Mouse (Mus musculus): ENCODE measurements around the gene Gm10972. TPM values are rescaled to one million over a fixed set of nuclear protein-coding genes. Genes with fewer than 3 reads are reported as not detected.
A peak's percentile ranks its signal among the peaks of the same experiment; 100 is the strongest.
"Not testable (repeated sequence)": the region's sequence is repeated elsewhere in the genome, so short reads cannot be mapped to it uniquely, and the experiment has no call there.

The Gm10972 gene
- total RNA-seq (2021): not detected

DNA sequence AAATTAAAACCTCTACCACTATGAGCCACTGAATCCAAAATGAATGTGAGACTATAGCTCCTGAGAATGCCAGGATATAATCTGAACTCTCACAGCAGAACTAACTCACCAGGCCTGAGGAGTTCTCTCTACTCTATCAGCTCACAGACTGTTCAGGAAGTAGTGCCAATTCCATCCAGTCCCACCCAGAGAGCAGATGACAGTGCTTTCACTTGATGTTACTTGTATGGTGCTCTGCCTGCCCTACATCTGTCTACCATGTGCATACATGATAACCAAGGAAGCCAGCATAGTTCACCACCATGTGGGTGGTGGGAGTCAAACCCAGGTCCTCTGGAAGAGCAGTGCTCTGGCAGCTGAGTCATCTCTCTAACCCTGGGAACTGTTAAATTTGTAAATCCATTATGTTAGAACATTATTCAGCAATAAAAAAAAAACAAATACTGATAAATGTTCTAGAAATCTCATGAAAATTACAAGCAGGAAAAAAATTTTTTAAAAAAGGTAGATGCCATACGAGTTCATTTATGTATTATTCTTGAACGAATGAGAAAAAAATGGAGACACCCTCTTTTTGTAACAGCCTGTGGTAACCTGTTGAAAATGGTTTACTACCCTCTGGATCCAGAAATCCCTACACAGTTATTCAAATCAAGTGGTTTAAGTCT, at the start of gene Gm10972:
Gm10972 (plus strand) TSS at position 618 of the 668 bp plus-strand sequence.
- intact Hi-C loops (cut with DNase I); DNase-seq: not testable (repeated sequence)

DNA sequence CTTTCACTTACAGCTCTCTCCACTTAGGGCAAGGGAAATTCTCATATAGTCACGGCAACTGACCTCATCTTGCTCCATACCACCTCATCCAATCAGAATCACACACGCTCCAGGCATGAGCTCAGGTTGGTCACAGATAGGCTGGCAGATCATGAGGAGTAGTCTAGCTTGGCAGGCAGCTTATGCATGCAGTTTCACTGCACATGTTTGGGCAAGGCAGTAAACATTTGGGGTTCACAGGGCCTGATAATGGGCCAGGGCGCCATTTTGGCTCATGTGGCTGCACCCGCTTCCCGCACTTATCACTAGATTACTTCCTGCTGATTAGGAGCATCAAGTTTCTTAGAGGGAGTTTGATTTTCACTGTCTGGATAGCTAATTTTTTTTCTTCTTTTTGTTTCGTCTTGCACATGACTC, 47.0 kb upstream of the Gm10972 start:
- no peak for DNase-seq
- intact Hi-C loops (cut with DNase I): no loop called here

GRCm38 (mm10) chr3:94597224-94597779, 45.6 kb upstream of the Gm10972 start:
- no peak for DNase-seq
- intact Hi-C loops (cut with DNase I): no loop called here

DNA sequence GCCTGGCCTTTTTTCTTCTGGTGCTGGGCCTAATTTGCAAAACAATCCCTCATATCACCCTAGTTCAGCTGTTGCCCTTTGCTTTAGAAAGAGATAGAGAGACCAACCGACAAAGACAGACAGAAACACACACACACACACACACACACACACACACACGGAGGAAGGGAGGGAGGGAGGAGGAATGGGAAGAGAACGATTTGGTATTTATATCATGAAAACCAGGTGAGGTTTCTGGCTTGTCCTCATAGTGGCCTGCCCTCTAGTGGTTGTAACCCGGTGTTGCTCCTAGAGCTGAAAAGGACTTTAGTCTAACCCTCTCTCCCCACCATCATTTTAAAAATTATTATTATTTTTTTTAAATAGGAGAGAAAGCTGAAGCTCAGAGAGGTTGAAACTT, 41.0 kb upstream of the Gm10972 start:
- peak; percentile 52 for DNase-seq
- intact Hi-C loops (cut with DNase I): no loop called here

DNA sequence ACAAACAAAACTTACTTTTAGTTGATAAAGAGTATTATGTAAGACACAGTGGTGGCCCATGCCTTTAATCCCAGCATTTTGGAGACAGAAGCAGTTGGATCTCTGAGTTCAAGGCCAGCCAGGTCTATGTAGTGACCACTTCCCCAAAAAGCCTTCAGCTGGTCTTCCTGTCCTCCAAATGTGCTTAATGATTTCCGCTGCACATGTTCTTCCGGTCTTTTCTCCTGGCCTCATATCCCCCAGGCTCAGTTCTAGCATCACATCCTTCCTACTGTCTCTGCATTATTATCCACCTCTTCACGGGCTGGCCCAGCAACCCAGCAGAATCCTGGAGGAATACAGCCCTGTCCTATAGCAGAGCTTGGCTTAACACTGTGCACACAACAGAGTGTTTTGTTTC, 33.3 kb upstream of the Gm10972 start:
- DNase-seq: no peak
- intact Hi-C loops (cut with DNase I): no loop called here

GRCm38 (mm10) chr3:94610581-94610980, 32.3 kb upstream of the Gm10972 start:
- intact Hi-C loops (cut with DNase I): no loop called here

GRCm38 (mm10) chr3:94611343-94611742, 31.6 kb upstream of the Gm10972 start:
- DNase-seq: peak; percentile 28
- intact Hi-C loops (cut with DNase I): no loop called here

More at GRCm38 (mm10) chr3:94610581-94610980, 32.3 kb upstream of the Gm10972 start:
- DNase-seq: peak; percentile 19

GRCm38 (mm10) chr3:94611834-94612233, 31.1 kb upstream of the Gm10972 start:
- intact Hi-C loops (cut with DNase I): no loop called here

GRCm38 (mm10) chr3:94612274-94612673, 30.6 kb upstream of the Gm10972 start:
- no peak for DNase-seq
- intact Hi-C loops (cut with DNase I): no loop called here

More at GRCm38 (mm10) chr3:94611834-94612233, 31.1 kb upstream of the Gm10972 start:
- DNase-seq: no peak

- intact Hi-C loops (cut with DNase I): no loop called here
- DNase-seq: peak; percentile 3
Observed at GRCm38 (mm10) chr3:94613258-94613878, 29.5 kb upstream of the Gm10972 start.

- intact Hi-C loops (cut with DNase I): no loop called here
- peak; percentile 3 for DNase-seq
Observed at GRCm38 (mm10) chr3:94616717-94617116, 26.2 kb upstream of the Gm10972 start.

DNA sequence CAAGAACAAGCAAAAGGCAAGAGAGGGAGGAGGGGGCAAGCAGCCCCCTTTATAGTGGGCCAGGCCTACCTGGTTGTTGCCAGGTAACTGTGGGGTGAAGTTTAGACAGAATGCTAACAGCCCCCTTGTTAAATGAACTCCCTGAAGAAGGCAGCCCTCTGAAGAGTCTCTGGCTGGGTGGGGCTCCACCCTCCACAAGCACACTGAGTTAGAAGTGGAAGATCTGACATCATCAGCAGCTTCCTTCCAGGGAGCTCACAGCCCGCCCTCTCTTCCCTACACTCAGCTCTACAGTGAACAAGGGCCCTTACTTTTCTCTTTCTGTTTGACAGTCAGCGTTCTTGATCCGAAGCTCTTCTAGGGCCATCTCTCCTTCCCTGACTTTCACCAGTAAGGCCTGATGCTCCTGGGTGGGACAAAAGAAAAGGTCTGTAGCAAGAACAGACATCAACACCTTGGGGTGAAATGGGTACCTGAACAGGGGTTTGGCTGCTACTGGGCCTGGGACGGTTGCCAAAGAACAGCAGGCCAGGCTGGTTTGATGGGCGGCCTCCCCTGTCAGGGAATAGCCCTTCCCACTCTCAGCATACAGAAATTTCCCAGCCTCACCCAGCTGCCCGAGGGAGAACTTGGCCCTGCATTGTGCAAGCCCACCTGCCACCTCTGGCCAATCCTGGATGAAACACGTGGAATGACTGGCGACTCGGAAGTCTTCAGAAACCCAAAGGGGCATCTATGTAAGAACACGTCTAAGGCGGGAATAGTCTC, 21.0 kb upstream of the Gm10972 start:
- DNase-seq: no peak
- intact Hi-C loops (cut with DNase I): no loop called here

GRCm38 (mm10) chr3:94622550-94622949, 20.4 kb upstream of the Gm10972 start:
- DNase-seq: no peak
- intact Hi-C loops (cut with DNase I): no loop called here

DNA sequence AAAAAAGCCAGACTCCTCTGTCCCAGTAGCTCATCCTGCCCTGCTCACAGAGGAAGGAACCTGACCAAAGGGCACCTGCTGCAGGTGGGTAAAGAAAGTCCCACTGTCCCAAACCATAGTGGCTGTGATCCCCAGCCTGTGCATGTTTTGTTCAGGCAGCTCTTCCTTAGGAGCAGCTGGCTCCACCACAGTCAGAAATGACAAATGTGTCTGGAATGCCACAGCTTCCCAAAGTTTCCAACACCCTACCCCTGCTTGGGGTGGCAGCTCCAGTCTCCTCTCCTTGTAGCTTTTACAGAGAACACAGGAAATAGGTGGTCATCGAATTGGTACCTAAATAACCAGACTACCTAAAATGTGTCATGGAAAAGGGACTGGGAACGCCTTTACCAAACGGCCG, 18.6 kb upstream of the Gm10972 start:
- intact Hi-C loops (cut with DNase I): no loop called here
- DNase-seq: no peak

DNA sequence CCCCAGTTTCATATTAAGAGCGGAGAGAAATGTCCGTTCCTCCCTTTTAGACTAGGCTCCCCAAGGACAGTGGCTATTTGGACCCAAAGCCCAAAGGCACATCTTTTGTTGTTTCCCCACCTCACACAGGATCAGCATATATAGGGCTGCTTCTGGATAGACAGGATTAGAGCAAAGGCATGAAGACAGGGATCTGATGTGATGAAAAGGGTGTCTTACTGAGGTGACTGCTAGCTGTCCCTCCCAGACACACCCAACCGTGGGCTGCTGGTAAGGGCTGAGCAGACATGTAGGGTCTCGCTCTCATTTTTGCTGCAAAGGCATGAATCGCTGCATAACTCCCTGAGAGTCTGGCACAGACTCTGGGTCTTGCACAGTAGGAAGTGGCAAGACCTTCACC, 14.2 kb upstream of the Gm10972 start:
- no peak for DNase-seq
- intact Hi-C loops (cut with DNase I): no loop called here

- intact Hi-C loops (cut with DNase I): no loop called here
- DNase-seq: no peak
Observed at GRCm38 (mm10) chr3:94629876-94630275, 13.0 kb upstream of the Gm10972 start.

GRCm38 (mm10) chr3:94648755-94649590, 6.1 kb downstream of the Gm10972 start:
- intact Hi-C loops (cut with DNase I): no loop called here
- no peak for DNase-seq

- DNase-seq: no peak
- intact Hi-C loops (cut with DNase I): no loop called here
Observed at GRCm38 (mm10) chr3:94650409-94650808, 7.5 kb downstream of the Gm10972 start.

DNA sequence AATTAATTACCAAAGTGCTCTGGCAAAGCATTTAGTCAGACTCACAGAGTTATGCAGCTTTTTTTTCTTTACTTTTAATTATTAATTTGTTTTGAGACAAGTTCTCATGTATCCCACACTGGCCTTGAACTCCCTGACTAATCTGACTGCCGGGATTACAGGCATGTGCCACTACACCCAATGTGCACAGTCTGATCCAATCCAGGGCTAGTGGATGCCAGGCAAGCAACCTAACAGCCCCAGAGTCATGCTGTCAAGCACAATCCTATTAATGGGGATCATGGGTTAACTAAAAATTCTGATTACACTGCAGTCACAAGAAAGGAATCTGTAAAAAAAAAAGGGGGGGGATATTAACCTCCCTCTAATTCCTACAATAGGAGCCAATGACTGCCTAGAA, 11.1 kb downstream of the Gm10972 start:
- DNase-seq; intact Hi-C loops (cut with DNase I): not testable (repeated sequence)
